11 mouse cellular contexts compared by ENCODE assay signal in the genomic region with DNA sequence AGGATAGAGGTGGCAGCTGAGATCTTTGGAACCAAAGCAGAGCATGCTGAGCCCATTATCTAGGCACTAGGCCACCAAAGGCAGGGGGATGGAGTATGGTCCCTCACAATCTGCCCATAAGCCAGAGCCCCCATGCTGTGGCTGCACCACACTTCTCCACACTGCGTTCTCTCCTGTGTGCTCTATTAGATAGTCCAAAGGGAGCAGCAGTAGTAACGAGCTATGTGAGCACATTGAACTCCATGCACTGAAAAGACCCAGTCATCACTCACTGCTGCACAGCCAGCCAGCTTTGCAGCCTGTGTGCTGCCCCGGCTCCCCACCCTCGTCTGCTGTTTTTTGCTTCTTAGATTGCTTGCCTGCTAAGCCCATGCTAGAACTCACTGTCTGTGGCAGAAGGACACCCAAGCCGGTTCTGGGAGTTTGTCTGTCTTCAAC.
DNase-seq lines count a peak whose midpoint lies in the region; ATAC-seq lines count a peak whose summit lies in the region.
"Had no signal": no experiment of that assay in that cellular context is flagged by ENCODE, and none has a peak within 500 bp of the region (broad histone marks: within the 10 kb centered on the region; RNA-seq: fewer than 3 reads in every experiment).

No protein-coding gene starts in this region.

- H3K4me1 ChIP-seq in heart, embryonic 16.5 days (ENCODE audit: control insufficient read depth, insufficient read depth, low read length): peaks cover 46% of the 10 kb centered on the region
- H3K4me1 ChIP-seq in hindbrain, embryonic 15.5 days (replicated peaks): peaks cover 28% of the 10 kb centered on the region

- DNase-seq in heart, postnatal 36 days: no peak
- DNase-seq in Muller cell, postnatal 12 days (ENCODE audit: inconsistent ontology term): peak; percentile 30
- peak; percentile 58 to 65 for DNase-seq in cerebellum, adult 18-20 months
- DNase-seq in adrenal gland, postnatal 14 days: no peak

- H3K27me3 ChIP-seq in heart, embryonic 16.5 days (ENCODE audit: control insufficient read depth, insufficient read depth, low read length): no peaks in the 10 kb centered on the region
- H3K27me3 ChIP-seq in hindbrain, embryonic 15.5 days: no peaks in the 10 kb centered on the region
- H3K27me3 ChIP-seq: limb, embryonic 13.5 days had no signal

- no peak overlapping the region for H3K4me2 ChIP-seq in heart, embryonic 16.5 days (ENCODE audit: low read depth, low read length)
- H3K4me2 ChIP-seq in hindbrain, embryonic 15.5 days: no peak overlapping the region
- H3K4me2 ChIP-seq: limb, embryonic 13.5 days had no signal

- no peaks in the 10 kb centered on the region for H3K9me3 ChIP-seq in heart, embryonic 16.5 days (replicated peaks; ENCODE audit: control insufficient read depth, low read length)
- no peaks in the 10 kb centered on the region for H3K9me3 ChIP-seq in hindbrain, embryonic 15.5 days
- H3K9me3 ChIP-seq: G1E; limb, embryonic 13.5 days; midbrain, embryonic 10.5 days had no signal

- H3K9ac ChIP-seq in heart, embryonic 16.5 days (ENCODE audit: low read length): 0 out of 2 replicates have a peak overlapping the region, but pooled peaks have one; percentile 41
- no peak overlapping the region for H3K9ac ChIP-seq in hindbrain, embryonic 15.5 days
- H3K9ac ChIP-seq: limb, embryonic 13.5 days had no signal

- H3K36me3 ChIP-seq in heart, embryonic 16.5 days (ENCODE audit: control insufficient read depth, insufficient read depth): peaks cover 20% of the 10 kb centered on the region
- peaks cover 11% of the 10 kb centered on the region for H3K36me3 ChIP-seq in hindbrain, embryonic 15.5 days

- intact Hi-C loops in heart, postnatal 36 days (cut with DNase I): no loop called here

- H3K27ac ChIP-seq in heart, embryonic 16.5 days (ENCODE audit: low read length): peak overlapping the region; percentile 94
- peak overlapping the region; percentile 58 for H3K27ac ChIP-seq in hindbrain, embryonic 15.5 days (replicated peaks)
- H3K27ac ChIP-seq: midbrain, embryonic 10.5 days had no signal

- no peak overlapping the region for H3K4me3 ChIP-seq in heart, embryonic 16.5 days (ENCODE audit: low read length)
- H3K4me3 ChIP-seq in hindbrain, embryonic 15.5 days: no peak overlapping the region
- H3K4me3 ChIP-seq: limb, embryonic 13.5 days; midbrain, embryonic 10.5 days had no signal

- ATAC-seq in heart, embryonic 16.5 days (replicated peaks; ENCODE audit: extremely low read depth, insufficient read depth, low FRiP score): 0 out of 2 replicates have a peak, but pooled peaks have one; percentile 8
- peak; percentile 39; the same call in 1 of the 2 replicates for ATAC-seq in hindbrain, embryonic 15.5 days (ENCODE audit: low FRiP score, low read depth)
- ATAC-seq in erythroblast, adult 5-6 weeks (replicated peaks; ENCODE audit: low FRiP score, poor library complexity, severe bottlenecking): no peak
- ATAC-seq: intestine, postnatal 0 days had no signal

- 34% methylated on average over 5 of the region's 5 CpGs for WGBS in heart, embryonic 16.5 days
- WGBS in hindbrain, embryonic 15.5 days: 25% methylated on average over 5 of the region's 5 CpGs

Comparison
In these comparisons a context has a peak if more than half of its experiments do, and no peak if none do; other contexts are left out.
1. DNase-seq: peak in Muller cell, postnatal 12 days (single experiment) and cerebellum, adult 18-20 months (2 of 2); none in heart, postnatal 36 days (0 of 2) and adrenal gland, postnatal 14 days (single experiment).